Mouse (Mus musculus) spleen, embryonic (tissue): ENCODE results near the gene Fam83g.

Experiments
- CTCF ChIA-PET: fragments of 350-600 bp; sonication (Branson Sonifier 250); formaldehyde crosslinking; loops from one replicate; lab custom pipeline; 2022; lab: Charles Lee

Fam83g gene

GRCm38 (mm10) chr11:61683907-61684731 is at the start of gene Fam83g:
TSS of gene Fam83g (plus strand) at chr11:61684091.
- CTCF ChIA-PET, result interaction anchor here (0.6 to 0.9 kb wide), 3 partner anchors 54 to 242 kb away, joined by 3 to 9 read pairs (median 3); no protein-coding TSS in a partner anchor

- CTCF ChIA-PET, result interaction anchor here (0.6 kb wide), 1 partner anchor 94 kb away, joined by 7 read pairs; no protein-coding TSS in a partner anchor
These were observed 47.6 kb upstream of the Fam83g start for GRCm38 (mm10) chr11:61636309-61636708.

- CTCF ChIA-PET, result no interaction called here
These were observed 46.5 kb upstream of the Fam83g start for GRCm38 (mm10) chr11:61637413-61637812.

- CTCF ChIA-PET, result interaction anchor here (2.4 kb wide), 1 partner anchor 10 kb away, joined by 10 read pairs; no protein-coding TSS in a partner anchor
These were observed 46.0 kb upstream of the Fam83g start for GRCm38 (mm10) chr11:61637856-61638255.

GRCm38 (mm10) chr11:61638764-61639536 is 44.9 kb upstream of the Fam83g start:
- CTCF ChIA-PET, result interaction anchor here (1.1 to 2.4 kb wide), 2 partner anchors 9 to 12 kb away, joined by 5 to 10 read pairs; no protein-coding TSS in a partner anchor

GRCm38 (mm10) chr11:61639601-61640177 is 44.2 kb upstream of the Fam83g start:
- CTCF ChIA-PET, result interaction anchor here (1.1 to 2.4 kb wide), 2 partner anchors 8 to 11 kb away, joined by 5 to 10 read pairs; no protein-coding TSS in a partner anchor

- CTCF ChIA-PET, result interaction anchor here (0.6 kb wide), 1 partner anchor 41 kb away, joined by 5 read pairs; no protein-coding TSS in a partner anchor
These were observed 43.3 kb upstream of the Fam83g start for GRCm38 (mm10) chr11:61640585-61640984.

GRCm38 (mm10) chr11:61642106-61642505 is 41.8 kb upstream of the Fam83g start:
- CTCF ChIA-PET, result no interaction called here

GRCm38 (mm10) chr11:61643184-61643961 is 40.5 kb upstream of the Fam83g start:
- CTCF ChIA-PET, result interaction anchor here (0.5 kb wide), 1 partner anchor 24 kb away, joined by 9 read pairs; no protein-coding TSS in a partner anchor

GRCm38 (mm10) chr11:61644576-61645326 is 39.1 kb upstream of the Fam83g start:
- CTCF ChIA-PET, result interaction anchor here (0.7 to 1.4 kb wide), 4 partner anchors 13 to 18 kb away, joined by 3 to 4 read pairs (median 3); no protein-coding TSS in a partner anchor

GRCm38 (mm10) chr11:61645357-61645857 is 38.5 kb upstream of the Fam83g start:
- CTCF ChIA-PET, result interaction anchor here (0.7 to 1.4 kb wide), 2 partner anchors 14 to 17 kb away, joined by 3 read pairs; no protein-coding TSS in a partner anchor

- CTCF ChIA-PET, result interaction anchor here (3.0 kb wide), 1 partner anchor 8 kb away, joined by 10 read pairs; no protein-coding TSS in a partner anchor
These were observed 37.3 kb upstream of the Fam83g start for GRCm38 (mm10) chr11:61646499-61647039.

GRCm38 (mm10) chr11:61647110-61647910 is 36.6 kb upstream of the Fam83g start:
- CTCF ChIA-PET, result interaction anchor here (3.0 kb wide), 1 partner anchor 8 kb away, joined by 10 read pairs; no protein-coding TSS in a partner anchor

GRCm38 (mm10) chr11:61647956-61648748 is 35.7 kb upstream of the Fam83g start:
- CTCF ChIA-PET, result interaction anchor here (3.0 kb wide), 1 partner anchor 9 kb away, joined by 10 read pairs; no protein-coding TSS in a partner anchor

- CTCF ChIA-PET, result interaction anchor here (3.0 kb wide), 1 partner anchor 10 kb away, joined by 10 read pairs; no protein-coding TSS in a partner anchor
These were observed 35.2 kb upstream of the Fam83g start for GRCm38 (mm10) chr11:61648749-61649115.

- CTCF ChIA-PET, result interaction anchor here (3.0 kb wide), 1 partner anchor 10 kb away, joined by 10 read pairs; no protein-coding TSS in a partner anchor
These were observed 34.7 kb upstream of the Fam83g start for GRCm38 (mm10) chr11:61649163-61649580.

- CTCF ChIA-PET, result no interaction called here
These were observed 34.3 kb upstream of the Fam83g start for GRCm38 (mm10) chr11:61649626-61650025.
